Mouse (Mus musculus): ENCODE measurements around the gene Slc35b4.

The Slc35b4 gene

DNA sequence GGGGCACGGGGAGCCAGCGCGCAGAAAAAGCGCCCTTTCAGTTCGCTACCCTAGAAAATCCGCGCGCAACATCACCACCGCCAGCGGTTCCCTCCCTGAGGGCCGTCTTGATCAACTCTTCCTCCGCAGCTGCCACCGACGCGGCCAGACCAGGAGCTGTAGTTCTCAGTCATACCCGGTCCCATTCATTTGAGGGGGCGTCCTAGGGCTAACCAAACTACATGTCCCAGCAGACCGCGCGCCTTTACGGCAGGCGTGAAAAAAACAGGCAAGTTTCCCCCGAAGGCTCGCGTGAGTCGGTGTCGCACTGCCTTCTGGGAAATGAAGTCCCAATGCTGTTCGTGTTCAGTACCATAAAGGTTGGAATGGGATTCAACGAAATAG, at the start of gene Slc35b4:
Gene Slc35b4 (minus strand): TSS at position 248 of the 384 bp plus-strand sequence.
- under 1% methylated on average over 29 of the region's 29 CpGs for WGBS

DNA sequence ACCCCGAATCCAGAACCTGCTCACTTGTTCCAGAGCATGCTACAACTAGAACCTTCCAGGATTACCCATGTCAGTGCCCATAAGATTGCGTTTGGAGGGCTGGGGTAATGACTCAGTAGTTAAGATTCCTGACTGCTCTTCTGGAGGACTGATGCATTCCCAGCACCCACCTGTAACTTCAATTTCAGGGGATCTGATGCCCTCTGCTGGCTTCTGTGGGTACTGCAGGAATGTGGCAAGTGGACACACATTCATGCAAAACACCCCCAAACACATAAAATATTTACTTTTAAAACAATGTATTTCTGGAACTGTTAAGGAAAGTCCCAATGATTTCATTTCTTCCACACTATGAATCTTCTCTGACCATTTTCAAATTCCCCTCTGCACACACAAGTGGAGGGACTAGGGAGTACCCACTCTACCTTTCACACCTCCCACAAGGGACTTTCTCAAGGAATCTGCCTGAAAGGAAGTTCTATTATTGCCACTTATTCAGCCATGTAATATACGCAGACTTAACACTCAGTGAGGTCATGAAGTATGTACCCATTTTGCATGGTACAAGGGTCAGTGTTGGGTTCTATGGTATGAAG, 48.2 kb upstream of the Slc35b4 start:
- 90% methylated on average over 3 of the region's 3 CpGs for WGBS

- 77% methylated on average over 9 of the region's 9 CpGs for WGBS
Measured at GRCm38 (mm10) chr6:34216450-34217319, 39.8 kb upstream of the Slc35b4 start.

DNA sequence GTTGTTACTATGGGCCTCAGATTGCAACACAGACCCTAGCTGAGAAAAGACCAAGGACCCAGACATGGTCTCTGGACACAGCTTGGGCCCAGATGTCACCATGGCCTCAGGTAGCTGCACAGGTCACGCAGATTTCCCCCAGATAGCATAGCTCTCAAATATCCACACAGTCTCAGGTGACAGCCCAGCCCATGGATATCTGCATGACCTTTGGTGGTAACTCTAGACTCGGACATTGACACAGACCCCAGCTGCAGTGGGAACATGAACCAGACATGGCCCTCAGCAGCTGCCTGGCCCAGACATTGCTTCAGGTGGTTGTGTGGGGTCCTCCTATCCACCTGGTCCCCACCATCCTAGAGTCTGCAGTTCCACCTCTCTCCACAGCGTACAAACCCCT, 28.8 kb upstream of the Slc35b4 start:
- WGBS, result 96% methylated on average over 3 of the region's 3 CpGs

GRCm38 (mm10) chr6:34204971-34205572, 28.2 kb upstream of the Slc35b4 start:
- 43% methylated on average over 8 of the region's 8 CpGs for WGBS

DNA sequence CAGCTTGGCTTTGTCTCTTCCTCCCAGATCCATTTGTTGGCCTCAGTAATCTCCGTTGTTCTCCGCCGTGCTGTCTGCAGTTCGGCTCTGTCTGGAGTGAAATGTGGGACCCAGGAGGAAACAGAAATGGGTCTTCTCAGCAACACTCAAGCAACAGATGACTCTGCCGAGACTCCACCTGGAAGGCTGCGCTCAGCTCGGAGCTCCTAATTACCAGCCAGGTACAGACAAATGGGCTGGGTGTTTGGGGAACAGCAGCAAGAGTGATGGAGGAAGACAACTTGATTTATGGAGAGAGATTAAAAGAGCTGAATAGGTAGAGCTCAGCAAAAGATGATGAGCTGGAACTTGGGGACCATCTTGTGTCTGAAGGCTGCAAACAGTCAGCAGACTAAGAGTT, 26.6 kb upstream of the Slc35b4 start:
- WGBS, result 68% methylated on average over 7 of the region's 7 CpGs

DNA sequence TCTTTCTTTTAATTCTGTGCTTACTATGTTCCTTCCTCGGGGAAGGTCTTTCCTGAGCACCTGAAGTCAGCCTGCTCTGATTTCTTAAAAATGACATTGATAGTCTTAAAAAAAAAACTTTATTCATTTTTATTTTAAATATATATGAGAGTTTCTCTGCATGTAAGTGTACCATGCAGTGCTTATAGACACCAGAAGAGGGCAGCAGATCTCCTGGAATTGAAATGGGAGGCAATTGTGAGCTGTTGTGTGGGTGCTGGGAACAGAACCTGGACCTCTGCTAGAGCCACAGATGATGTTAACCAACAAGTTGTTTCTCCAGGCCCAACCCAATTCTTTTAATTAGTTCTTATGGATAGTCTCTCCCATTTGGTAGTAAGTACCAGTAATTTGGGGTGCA, 18.1 kb upstream of the Slc35b4 start:
- WGBS, result 76% methylated on average over 1 of the region's 1 CpGs

- WGBS, result 35% methylated on average over 12 of the region's 12 CpGs
Measured at GRCm38 (mm10) chr6:34193708-34194475, 17.0 kb upstream of the Slc35b4 start.

DNA sequence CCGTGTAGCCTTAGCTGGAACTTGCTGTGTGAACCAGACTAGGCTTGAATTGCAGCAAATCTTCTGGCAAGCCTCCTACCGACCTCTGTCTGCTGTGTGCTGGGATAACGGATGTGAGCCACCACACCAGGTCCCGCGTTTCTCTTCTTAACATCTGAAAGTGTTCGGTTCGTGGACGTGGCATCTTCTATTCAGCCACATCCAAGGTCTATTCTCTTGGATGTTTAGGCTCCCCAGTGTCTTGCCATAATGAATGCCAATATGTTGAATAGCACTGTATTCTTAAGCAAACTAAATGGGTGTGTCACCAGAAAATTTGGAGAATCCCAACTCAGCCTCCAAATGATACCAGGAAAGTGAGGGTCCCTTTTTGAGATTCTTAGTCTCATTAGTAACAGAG, 14.5 kb upstream of the Slc35b4 start:
- WGBS, result 83% methylated on average over 8 of the region's 8 CpGs

- WGBS, result 91% methylated on average over 3 of the region's 3 CpGs
Measured at GRCm38 (mm10) chr6:34189494-34189893, 12.6 kb upstream of the Slc35b4 start.

- WGBS, result 64% methylated on average over 7 of the region's 7 CpGs
Measured at GRCm38 (mm10) chr6:34187986-34188599, 11.2 kb upstream of the Slc35b4 start.

- WGBS, result 58% methylated on average over 2 of the region's 2 CpGs
Measured at GRCm38 (mm10) chr6:34187273-34187863, 10.5 kb upstream of the Slc35b4 start.

GRCm38 (mm10) chr6:34183326-34183725, 6.4 kb upstream of the Slc35b4 start:
- 83% methylated on average over 3 of the region's 3 CpGs for WGBS

DNA sequence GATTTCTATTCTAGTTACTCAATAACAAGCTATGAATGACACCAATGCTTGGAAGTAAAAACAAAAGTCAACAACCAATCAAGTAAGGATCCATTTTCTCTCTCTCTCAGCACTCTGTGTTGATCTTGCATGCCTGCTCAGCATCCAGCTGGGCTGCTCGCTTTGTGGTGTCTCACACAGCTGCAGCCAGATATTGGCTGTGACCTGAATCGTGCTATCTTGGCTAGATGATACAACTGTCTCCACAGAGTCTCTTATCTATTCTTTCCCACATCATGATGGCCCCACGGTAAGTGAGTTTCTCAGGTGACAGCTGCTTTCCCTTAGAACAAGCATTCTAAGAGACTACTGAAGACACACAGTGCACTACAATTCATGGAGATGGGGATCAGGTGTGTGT, 5.0 kb upstream of the Slc35b4 start:
- WGBS, result 70% methylated on average over 3 of the region's 3 CpGs

DNA sequence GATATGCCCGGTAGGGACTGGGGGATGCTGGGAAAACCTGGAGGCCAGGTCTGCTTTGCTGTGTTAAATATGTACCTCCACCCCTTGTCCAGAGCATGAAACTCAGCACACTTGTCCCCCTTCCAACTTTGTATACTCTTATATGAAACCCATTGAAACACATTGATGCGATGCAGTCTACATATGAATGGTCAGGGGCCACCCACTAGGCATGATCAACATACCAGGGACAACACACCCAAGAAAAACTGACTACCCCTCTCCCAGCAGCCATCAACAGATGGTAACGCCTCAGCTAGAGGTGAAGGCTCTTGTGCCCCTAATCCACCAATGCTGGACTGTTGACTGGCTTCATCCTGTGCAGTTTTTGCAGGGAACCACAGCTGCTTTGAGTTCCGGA, 3.0 kb upstream of the Slc35b4 start:
- 91% methylated on average over 4 of the region's 4 CpGs for WGBS

DNA sequence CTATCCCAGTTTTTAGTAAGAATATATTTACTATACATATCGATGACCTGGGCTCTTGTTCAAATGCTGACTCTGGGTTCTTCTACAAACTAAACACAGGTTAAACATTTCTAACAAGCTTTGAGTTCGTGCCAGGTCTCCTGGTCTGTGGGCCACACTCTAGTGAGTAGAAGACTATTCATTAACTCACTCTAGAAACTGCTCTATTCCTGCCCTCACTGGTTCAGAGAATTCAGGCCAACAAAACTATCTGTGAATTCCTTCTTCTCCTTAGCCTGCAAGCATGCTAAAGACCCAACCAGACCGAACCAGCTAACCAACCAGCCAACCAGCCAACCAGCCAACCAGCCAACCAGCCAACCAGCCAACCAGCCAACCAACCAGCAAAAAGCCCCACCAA, 2.1 kb upstream of the Slc35b4 start:
- 84% methylated on average over 3 of the region's 3 CpGs for WGBS

DNA sequence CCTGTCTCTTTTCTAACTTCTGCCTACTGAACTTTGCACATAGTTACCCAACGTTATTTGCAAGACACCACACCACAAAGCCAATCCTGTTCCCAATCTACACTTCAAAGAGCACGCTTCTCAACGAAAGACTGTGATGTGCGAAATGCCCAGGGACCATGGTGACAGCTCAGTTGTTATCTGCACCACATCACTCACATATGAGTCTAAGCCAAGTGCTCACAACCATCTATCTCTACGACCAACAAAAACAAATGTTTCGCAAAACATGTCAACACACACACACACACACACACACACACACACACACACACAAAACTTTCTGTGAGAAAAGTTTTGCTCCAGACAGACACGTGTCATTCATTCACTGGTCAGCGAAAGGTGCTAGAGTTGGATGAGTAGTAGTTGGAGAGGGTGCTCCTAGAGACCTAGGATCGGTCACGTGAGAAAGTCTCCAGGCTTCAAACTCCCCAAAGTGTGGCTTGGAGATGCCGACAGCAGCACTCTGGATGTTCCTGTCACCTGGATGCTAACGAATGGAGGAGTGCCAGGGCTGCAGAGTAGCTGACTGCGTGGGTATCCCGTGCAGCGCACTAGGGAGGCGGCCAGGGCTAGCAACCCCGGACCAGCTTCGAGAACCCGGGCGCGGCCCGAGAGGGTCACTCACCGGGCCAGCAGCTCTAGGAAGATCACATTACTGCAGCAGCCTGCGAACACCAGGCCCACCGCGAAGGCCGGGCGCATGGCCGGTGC, 624 bp downstream of the Slc35b4 start:
- WGBS, result 1% methylated on average over 29 of the region's 29 CpGs

DNA sequence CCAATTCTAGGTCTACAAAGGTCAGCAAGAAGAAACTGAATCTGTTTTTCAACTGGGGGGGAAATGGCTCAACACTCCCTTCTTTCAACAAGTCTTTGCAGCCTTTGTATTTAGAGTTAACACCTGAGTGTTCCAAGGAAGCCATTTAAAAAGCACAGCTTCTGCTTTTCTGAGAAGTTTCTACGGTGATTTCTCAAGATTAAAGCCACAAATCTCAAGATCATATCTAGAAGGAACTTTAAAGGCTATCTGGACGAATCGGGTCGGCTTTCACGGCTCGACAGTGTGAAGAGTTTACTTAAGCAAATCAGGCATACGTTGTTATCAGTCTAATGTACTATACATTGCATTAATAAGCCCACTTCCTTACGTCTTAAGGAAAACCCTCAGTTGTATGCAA, 2.2 kb downstream of the Slc35b4 start:
- 93% methylated on average over 8 of the region's 8 CpGs for WGBS

DNA sequence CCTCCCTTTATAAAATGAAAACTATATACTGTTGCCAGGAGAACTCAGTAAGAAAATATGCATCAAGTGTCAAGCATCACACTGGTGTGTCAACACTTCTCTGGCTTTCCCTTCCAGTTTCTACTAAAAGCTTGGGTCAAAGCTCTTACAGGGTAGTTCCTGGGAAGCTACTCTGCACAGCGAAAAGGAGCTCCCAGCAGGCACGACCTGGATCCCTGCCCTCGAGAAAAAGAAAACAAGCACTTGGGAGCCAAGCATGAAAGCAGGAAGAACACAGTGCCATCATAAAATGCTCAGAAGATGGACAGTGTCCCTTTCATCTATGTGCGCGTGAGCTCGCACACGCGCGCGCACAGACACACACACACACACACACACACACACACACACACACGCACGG, 3.7 kb downstream of the Slc35b4 start:
- 59% methylated on average over 12 of the region's 12 CpGs for WGBS

GRCm38 (mm10) chr6:34171748-34172457, 5.0 kb downstream of the Slc35b4 start:
- 76% methylated on average over 12 of the region's 12 CpGs for WGBS
